In genomic region chr6:90550161-90550912, GRCm38 (mm10) we compare ENCODE assay signal across 7 mouse cellular contexts. TPM values are rescaled to one million over a fixed set of nuclear protein-coding genes. Genes with fewer than 3 reads are reported as not detected.
A peak's percentile ranks its signal among the peaks of the same experiment; 100 is the strongest.
DNase-seq lines count a peak whose midpoint lies in the region; ATAC-seq and TF ChIP-seq lines count a peak whose summit lies in the region.

No protein-coding gene starts in this region.

- no peaks in the 10 kb centered on the region for H3K9me3 ChIP-seq in intestine, embryonic 15.5 days
- no peaks in the 10 kb centered on the region for H3K9me3 ChIP-seq in liver, embryonic 14.5 days (ENCODE audit: control insufficient read depth, low read length)

- no peaks in the 10 kb centered on the region for H3K36me3 ChIP-seq in intestine, embryonic 15.5 days
- H3K36me3 ChIP-seq in liver, embryonic 14.5 days (replicated peaks; ENCODE audit: control insufficient read depth, insufficient read depth, low read depth), result no peaks in the 10 kb centered on the region

- TF ChIP-seq CTCF in gastrocnemius, adult 2 months (IDR thresholded peaks at IDR 0.05), result no peak
- no peak for TF ChIP-seq CTCF in liver, embryonic 14.5 days (IDR thresholded peaks at IDR 0.05; ENCODE audit: low read depth)

- peak; percentile 90 for DNase-seq in ZHBTc4 (ENCODE audit: low read depth, low spot score)
- peak; percentile 73 for DNase-seq in gastrocnemius, adult 2 months
- DNase-seq in liver, embryonic 14.5 days (ENCODE audit: low read depth in 3 of 3, low spot score in 3 of 3), result peak; percentile 28 to 34 (median 31)
- peak; percentile 10 for DNase-seq in naive thymus-derived CD4-positive, alpha-beta T cell, adult 2 months (ENCODE audit: low read depth)
- DNase-seq in spleen, postnatal 14 days (ENCODE audit: low spot score in 2 of 2), result no peak

- H3K27me3 ChIP-seq in intestine, embryonic 15.5 days (replicated peaks), result no peaks in the 10 kb centered on the region; the same call in 1 of the 2 replicates
- H3K27me3 ChIP-seq in liver, embryonic 14.5 days (ENCODE audit: control insufficient read depth, insufficient read depth, low read length), result no peaks in the 10 kb centered on the region

- H3K4me1 ChIP-seq in brown adipose tissue, adult 24 weeks (ENCODE audit: control insufficient read depth, insufficient read depth, insufficient read length, low read length), result peaks cover 16% of the 10 kb centered on the region
- peaks cover 6% of the 10 kb centered on the region; the same call in 1 of the 2 replicates for H3K4me1 ChIP-seq in intestine, embryonic 15.5 days (replicated peaks)
- 0 out of 4 replicates have a peak, but pooled peaks cover 0 to 3% of the 10 kb centered on the region in 2 experiments for H3K4me1 ChIP-seq in liver, embryonic 14.5 days (replicated peaks; ENCODE audit: control insufficient read depth in 2 of 2, insufficient read depth in 2 of 2, low read length in 1 of 2)

- H3K4me2 ChIP-seq in intestine, embryonic 15.5 days (replicated peaks), result peak overlapping the region; percentile 59
- peak overlapping the region; percentile 59 for H3K4me2 ChIP-seq in liver, embryonic 14.5 days (ENCODE audit: low read depth)

- 14% methylated on average over 25 of the region's 25 CpGs for WGBS in intestine, embryonic 15.5 days
- WGBS in liver, embryonic 14.5 days (ENCODE audit: insufficient replicate concordance), result 4% methylated on average over 25 of the region's 25 CpGs

- TF ChIP-seq EP300 in liver, embryonic 14.5 days (IDR thresholded peaks at IDR 0.05; ENCODE audit: low read depth), result no peak

- H3K4me3 ChIP-seq in brown adipose tissue, adult 24 weeks (ENCODE audit: insufficient read depth, low read depth, low read length), result peak overlapping the region; percentile 77
- H3K4me3 ChIP-seq in gastrocnemius, adult 2 months, result peak overlapping the region; percentile 72
- peak overlapping the region; percentile 35 for H3K4me3 ChIP-seq in intestine, embryonic 15.5 days (replicated peaks)
- peak overlapping the region; percentile 42 to 48 for H3K4me3 ChIP-seq in liver, embryonic 14.5 days (ENCODE audit: insufficient read depth in 1 of 2, low read depth in 2 of 2, low read length in 2 of 2)

- intact Hi-C loops in gastrocnemius, adult 2 months (cut with DNase I), result no loop called here

- peak overlapping the region; percentile 36 for H3K27ac ChIP-seq in brown adipose tissue, adult 24 weeks (replicated peaks; ENCODE audit: low read depth, low read length)
- H3K27ac ChIP-seq in gastrocnemius, adult 2 months, result peak overlapping the region; percentile 70
- no peak overlapping the region for H3K27ac ChIP-seq in intestine, embryonic 15.5 days
- no peak overlapping the region for H3K27ac ChIP-seq in liver, embryonic 14.5 days

- peak overlapping the region; percentile 36; the same call in 1 of the 2 replicates for H3K9ac ChIP-seq in intestine, embryonic 15.5 days
- no peak overlapping the region for H3K9ac ChIP-seq in liver, embryonic 14.5 days (replicated peaks)

- ATAC-seq in intestine, embryonic 15.5 days, result peak; percentile 97
- ATAC-seq in liver, embryonic 14.5 days (ENCODE audit: insufficient read depth), result peak; percentile 87

RNA-seq across cellular contexts. Expression of gene Slc41a3, which starts 54.2 kb away (rescaled TPM):
- polyA plus RNA-seq in brown adipose tissue, adult 24 weeks (2012; ENCODE audit: insufficient read depth, insufficient read length, missing spikeins), result 2.3 and 2.6 TPM in 2 replicates
- 100 to 1,000 TPM in 1 of 2 experiments, 10 to 100 TPM in 1; 75.0 to 118 TPM for total RNA-seq in gastrocnemius, adult 2 months (2021)
- 5.1 and 5.7 TPM in 2 replicates for polyA plus RNA-seq in intestine, embryonic 15.5 days (2015; fragmentation: Nextera tagmentation; extraction: Ambion mirVana)
- 23.5 and 25.3 TPM in 2 replicates for polyA plus RNA-seq in liver, embryonic 14.5 days (2012; rRNA removed)
- polyA plus RNA-seq in liver, embryonic 14.5 days (2014; fragmentation: Nextera tagmentation; extraction: Ambion mirVana), result 27.6 and 30.6 TPM in 2 replicates

Comparison
In these comparisons a context has a peak if more than half of its experiments do, and no peak if none do; other contexts are left out.
1. DNase-seq: peak in ZHBTc4 (single experiment), gastrocnemius, adult 2 months (single experiment), liver, embryonic 14.5 days (3 of 3) and naive thymus-derived CD4-positive, alpha-beta T cell, adult 2 months (single experiment); none in spleen, postnatal 14 days (0 of 2).
2. H3K27ac ChIP-seq: peak in brown adipose tissue, adult 24 weeks (single experiment) and gastrocnemius, adult 2 months (single experiment); none in intestine, embryonic 15.5 days (single experiment) and liver, embryonic 14.5 days (single experiment).
3. Peak in every context shown above with its lines, with median percentiles within 50 percentile points of each other: H3K4me3 ChIP-seq.